Mouse (Mus musculus) ovary, adult 18-20 months (tissue): ENCODE measurements around the gene 5730522E02Rik.
A peak's percentile ranks its signal among the peaks of the same experiment; 100 is the strongest.

ENCODE experiments used
- DNase-seq: peaks from one replicate; pipeline ENCODE4 v3.0.0; 2022; ENCODE audit warnings: low spot score, mixed read lengths

Gene 5730522E02Rik

DNA sequence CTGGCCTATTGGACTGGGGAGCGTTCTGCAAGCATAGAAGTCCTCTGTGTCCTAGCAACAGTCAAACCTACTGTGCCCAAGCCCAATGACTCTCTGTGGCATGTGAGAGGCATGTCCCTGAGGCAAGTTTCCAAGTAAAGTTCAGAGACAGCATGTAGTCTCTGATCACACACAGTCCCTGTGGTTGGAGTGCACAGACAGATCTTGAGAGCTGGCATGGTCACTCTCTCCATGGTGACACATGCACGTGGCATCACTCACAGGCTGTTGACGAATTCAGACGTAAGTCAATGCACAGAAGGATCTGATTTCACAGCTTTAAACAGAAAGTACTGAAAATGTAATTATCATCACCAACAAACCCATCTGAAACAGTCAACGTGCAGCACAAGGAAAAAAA lies 210.8 kb downstream of the 5730522E02Rik start:
- DNase-seq = no peak

DNA sequence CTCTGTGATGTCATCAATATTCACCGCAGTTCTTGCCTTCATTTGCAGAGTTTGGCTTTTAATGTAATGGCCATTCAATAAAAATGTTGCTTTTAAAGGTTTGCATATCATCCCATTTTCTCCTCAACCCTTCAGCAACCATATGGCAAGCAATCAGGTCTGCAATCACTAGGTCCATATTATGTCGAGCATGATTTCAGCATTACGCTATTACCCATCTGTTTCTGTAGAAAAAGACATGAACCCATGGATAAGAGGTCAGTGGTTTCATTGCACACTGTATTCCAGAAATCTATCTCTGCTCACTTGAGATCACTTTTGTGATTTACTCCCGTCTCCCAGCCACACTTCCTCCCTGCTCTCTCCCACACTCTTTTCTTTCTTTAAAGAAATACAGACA lies 213.1 kb downstream of the 5730522E02Rik start:
- no peak for DNase-seq

DNA sequence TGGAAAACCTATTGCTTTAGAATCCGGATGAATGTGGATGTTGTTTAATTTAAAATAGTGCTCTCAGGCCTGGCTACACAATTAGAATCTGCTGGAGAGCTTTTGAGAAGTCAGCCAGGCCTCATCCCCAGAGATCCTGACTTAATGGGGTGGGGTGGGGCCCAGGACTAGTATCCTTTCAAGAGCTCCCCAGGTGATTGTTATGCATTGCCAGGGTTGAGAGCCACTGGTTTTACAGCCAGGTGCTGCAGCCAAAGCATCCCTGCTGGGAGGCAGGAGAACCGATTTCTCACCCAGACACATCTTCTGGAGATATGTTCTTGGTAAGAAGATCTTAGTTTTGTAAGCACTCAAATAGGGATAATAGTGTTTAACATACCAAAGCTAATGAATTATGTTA lies 216.4 kb downstream of the 5730522E02Rik start:
- no peak for DNase-seq

- DNase-seq = no peak
Measured at GRCm38 (mm10) chr11:25992216-25992615, 218.3 kb downstream of the 5730522E02Rik start.

- no peak for DNase-seq
Measured at GRCm38 (mm10) chr11:25978736-25979276, 231.8 kb downstream of the 5730522E02Rik start.

GRCm38 (mm10) chr11:25941504-25941903 lies 269.1 kb downstream of the 5730522E02Rik start:
- DNase-seq = no peak

- no peak for DNase-seq
Measured at GRCm38 (mm10) chr11:25940716-25941294, 269.8 kb downstream of the 5730522E02Rik start.

- DNase-seq = no peak
Measured at GRCm38 (mm10) chr11:25926267-25926666, 284.3 kb downstream of the 5730522E02Rik start.

- no peak for DNase-seq
Measured at GRCm38 (mm10) chr11:25902321-25902720, 308.2 kb downstream of the 5730522E02Rik start.

DNA sequence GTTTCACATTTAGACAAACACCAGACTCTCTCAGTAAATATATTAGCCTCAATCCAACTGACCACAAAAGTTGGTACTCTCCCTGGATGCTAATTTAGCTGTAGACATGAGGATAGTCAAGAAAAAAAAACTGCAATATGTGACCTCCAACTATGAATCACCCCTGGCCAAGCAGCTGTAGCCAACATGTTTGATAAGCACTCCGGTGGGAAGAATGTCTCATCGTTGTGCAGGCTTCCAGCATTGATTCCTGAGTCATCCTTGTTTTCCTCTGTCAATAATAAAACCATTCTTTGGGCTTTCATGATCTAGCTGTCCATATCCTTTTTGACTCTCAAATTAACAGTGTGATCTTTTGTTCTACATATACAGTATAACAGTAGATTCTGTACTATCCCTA lies 308.9 kb downstream of the 5730522E02Rik start:
- no peak for DNase-seq

GRCm38 (mm10) chr11:25893906-25894305 lies 316.7 kb downstream of the 5730522E02Rik start:
- DNase-seq = no peak

GRCm38 (mm10) chr11:25872983-25873382 lies 337.6 kb downstream of the 5730522E02Rik start:
- no peak for DNase-seq

- DNase-seq = no peak
Measured at GRCm38 (mm10) chr11:25872317-25872716, 338.2 kb downstream of the 5730522E02Rik start.

DNA sequence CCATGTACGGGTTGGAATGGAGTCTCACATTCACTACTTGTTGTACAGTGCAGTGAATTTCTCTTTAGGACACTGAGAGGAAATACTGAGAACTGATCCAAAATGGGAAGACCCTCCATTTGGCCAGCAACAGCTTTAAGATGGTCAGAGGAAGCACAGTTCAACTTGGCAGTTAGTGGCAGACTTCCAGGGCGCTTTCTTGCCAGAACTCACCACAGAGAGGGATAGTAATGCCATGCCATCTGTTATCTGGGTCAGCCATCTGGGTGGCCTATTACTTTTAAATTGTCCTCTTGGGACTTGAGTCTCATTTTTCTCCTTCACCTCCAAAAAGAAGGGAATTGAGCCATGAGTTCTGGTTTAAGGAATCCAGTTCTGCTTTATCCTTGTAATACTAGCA lies 344.3 kb downstream of the 5730522E02Rik start:
- no peak for DNase-seq

- DNase-seq = peak; percentile 8
Measured at GRCm38 (mm10) chr11:25862686-25863085, 347.9 kb downstream of the 5730522E02Rik start.

DNA sequence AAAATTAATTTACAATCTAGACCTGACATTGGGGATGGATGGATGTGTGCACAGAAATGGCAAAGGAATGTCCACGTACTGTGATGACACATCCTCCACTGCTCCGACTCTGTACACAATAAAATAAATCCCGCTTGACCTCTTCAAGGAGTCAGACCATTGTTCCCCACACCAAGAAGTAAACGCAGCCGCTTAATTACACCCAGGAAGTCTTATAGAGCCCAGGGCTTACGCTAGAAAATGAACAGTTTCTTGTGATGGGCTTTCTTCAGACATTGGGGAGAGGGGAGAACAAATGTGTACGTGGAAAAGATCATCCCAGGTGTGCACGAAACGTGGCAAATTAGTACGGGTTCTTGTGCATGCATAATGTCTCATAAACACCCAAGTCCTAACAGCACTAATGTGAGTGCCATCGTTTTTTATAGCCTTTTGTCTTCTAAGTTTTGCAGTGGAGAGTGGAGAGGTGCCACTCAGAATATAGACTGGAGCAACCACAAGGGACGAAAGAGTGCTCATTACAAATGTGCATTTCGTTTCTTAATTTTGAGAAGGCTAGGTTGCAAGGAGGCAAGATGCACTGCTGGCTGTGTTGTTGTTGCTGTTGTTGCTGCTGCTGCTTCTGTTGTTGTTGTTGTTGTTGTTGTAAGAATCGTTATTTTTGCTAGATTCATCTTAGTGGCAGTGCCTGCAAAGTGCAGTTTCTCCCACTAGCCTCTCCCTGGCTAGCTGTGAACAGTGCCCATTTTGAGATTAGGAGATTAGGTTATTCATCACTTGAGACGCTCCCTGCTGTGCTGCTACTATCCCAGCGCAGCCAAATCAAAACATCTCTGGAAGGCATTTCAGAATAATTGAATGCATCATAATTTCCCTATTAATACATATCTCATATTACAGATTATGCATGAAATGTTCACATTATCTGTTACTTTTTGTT lies 353.7 kb downstream of the 5730522E02Rik start:
- DNase-seq = no peak

DNA sequence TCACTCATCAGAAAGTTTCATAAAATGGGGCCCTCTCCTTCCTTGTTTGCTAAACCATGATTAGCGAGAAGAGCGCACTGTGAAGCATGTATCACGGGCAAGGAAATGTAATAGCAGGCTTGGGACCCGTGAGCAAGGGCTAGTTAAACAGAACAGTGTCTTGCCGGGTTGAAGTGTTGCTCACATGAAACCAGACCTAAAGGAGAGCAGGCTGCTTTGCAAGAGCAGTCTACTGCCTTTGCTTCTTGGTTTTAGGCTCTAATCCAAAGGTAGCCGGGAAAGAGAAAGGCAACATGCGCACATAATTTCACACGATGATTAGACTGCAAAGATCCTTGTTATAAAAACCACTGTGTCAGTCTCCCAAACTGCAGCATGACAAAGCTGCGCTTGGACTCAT lies 354.8 kb downstream of the 5730522E02Rik start:
- DNase-seq = no peak

GRCm38 (mm10) chr11:25854216-25854615 lies 356.3 kb downstream of the 5730522E02Rik start:
- no peak for DNase-seq

DNA sequence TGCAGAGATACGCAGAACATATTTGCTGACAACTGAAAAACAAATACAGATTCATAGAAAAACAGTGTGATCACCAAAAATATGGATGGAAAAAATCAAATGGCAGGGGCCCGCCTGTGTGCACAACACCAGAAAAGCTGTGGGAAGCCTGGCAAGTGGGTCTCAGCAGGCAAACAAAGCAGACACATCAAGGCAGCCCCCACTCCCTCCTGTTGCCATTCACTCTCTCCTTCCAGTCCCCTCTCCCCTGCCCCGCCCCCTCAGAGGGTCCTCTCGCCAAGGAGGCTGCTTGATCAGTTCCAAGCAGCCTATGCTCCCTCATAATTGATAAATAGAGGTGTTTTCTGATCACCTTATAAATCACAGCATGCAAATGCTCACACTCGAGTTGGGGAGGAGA lies 357.5 kb downstream of the 5730522E02Rik start:
- no peak for DNase-seq

- DNase-seq = no peak
Measured at GRCm38 (mm10) chr11:25848824-25849644, 361.5 kb downstream of the 5730522E02Rik start.

GRCm38 (mm10) chr11:25838451-25838850 lies 372.1 kb downstream of the 5730522E02Rik start:
- no peak for DNase-seq

- no peak for DNase-seq
Measured at GRCm38 (mm10) chr11:25819789-25820188, 390.8 kb downstream of the 5730522E02Rik start.
